Mouse (Mus musculus) intestine, embryonic 15.5 days (tissue): Measurements from ENCODE around the gene Lsm5. TPM values are rescaled to one million over a fixed set of nuclear protein-coding genes. Genes with fewer than 3 reads are reported as not detected.

Source experiments
- ATAC-seq: fragments of 200-750 bp; cut with Nextera tagmentation; 2 replicates; pipeline ENCODE4 v1.8.0; 2017; ENCODE audit warnings: moderate TSS enrichment, moderate library complexity
- H3K27ac ChIP-seq: fragments of 300-500 bp; sonication (generic); 2 replicates; pipeline ENCODE4 v1.5.1; 2015; ENCODE audit warnings: mild to moderate bottlenecking, inconsistent platforms
- H3K27me3 ChIP-seq: fragments of 300-500 bp; sonication (generic); replicated peaks from 2 replicates; pipeline ENCODE4 v1.6.1; 2015; ENCODE audit warnings: inconsistent platforms
- H3K36me3 ChIP-seq: fragments of 300-500 bp; sonication (generic); 2 replicates; pipeline ENCODE4 v1.6.1; 2015; ENCODE audit warnings: inconsistent platforms
- H3K4me1 ChIP-seq: fragments of 300-500 bp; sonication (generic); replicated peaks from 2 replicates; pipeline ENCODE4 v1.6.1; 2015; ENCODE audit warnings: inconsistent platforms
- H3K4me2 ChIP-seq: fragments of 300-500 bp; sonication (generic); replicated peaks from 2 replicates; pipeline ENCODE4 v1.6.1; 2015; ENCODE audit warnings: mild to moderate bottlenecking, inconsistent platforms
- H3K4me3 ChIP-seq: fragments of 300-500 bp; sonication (generic); replicated peaks from 2 replicates; pipeline ENCODE4 v1.5.1; 2015; ENCODE audit warnings: inconsistent platforms
- H3K9ac ChIP-seq: fragments of 300-500 bp; sonication (generic); 2 replicates; pipeline ENCODE4 v1.6.1; 2015; ENCODE audit warnings: inconsistent platforms
- H3K9me3 ChIP-seq: fragments of 300-500 bp; sonication (generic); 2 replicates; pipeline ENCODE4 v1.6.1; 2016; ENCODE audit warnings: inconsistent platforms
- WGBS: fragments of 180-500 bp; shearing (Covaris S2); methylation state at CpG from one replicate; pipeline ENCODE4 v1.1.7; 2015; 5-methylcytosine and 5-hydroxymethylcytosine counted together
- polyA plus RNA-seq: library from polyadenylated mRNA; unstranded; fragments of >200 nt; fragmentation: Nextera tagmentation; extraction: Ambion mirVana; gene quantifications from 2 replicates; pipeline ENCODE4 v1.2.1, GENCODE M21; 2015

Gene Lsm5
- polyA plus RNA-seq, 1 experiment from 2014 or later, result 146 TPM

DNA sequence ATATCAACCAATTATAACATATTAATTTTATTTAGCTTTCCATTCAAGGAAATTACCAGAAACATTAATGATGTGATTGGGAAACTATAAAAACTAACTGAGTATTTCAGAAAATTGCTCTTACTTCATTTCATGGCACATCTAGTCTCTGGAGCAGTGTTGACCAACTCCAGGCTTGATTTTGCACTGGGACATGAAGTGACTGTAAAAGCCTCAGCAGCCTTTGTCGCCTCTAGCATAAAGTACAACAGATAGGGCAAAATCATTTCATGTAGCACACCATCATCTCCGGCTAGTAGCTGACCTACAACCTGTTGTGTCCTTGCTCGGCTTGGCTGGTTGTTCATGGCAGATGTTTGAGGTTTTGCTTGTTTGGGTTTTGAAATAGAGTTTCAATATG, 40.1 kb downstream of the Lsm5 start:
- no peak overlapping the region for H3K4me2 ChIP-seq
- no peaks in the 10 kb centered on the region for H3K4me1 ChIP-seq
- no peak overlapping the region for H3K4me3 ChIP-seq
- H3K36me3 ChIP-seq, result no peaks in the 10 kb centered on the region
- no peak overlapping the region for H3K27ac ChIP-seq
- H3K9ac ChIP-seq, result no peak overlapping the region
- H3K27me3 ChIP-seq, result no peaks in the 10 kb centered on the region
- no peaks in the 10 kb centered on the region for H3K9me3 ChIP-seq
- 91% methylated on average over 3 of the region's 3 CpGs for WGBS
- ATAC-seq, result no peak

DNA sequence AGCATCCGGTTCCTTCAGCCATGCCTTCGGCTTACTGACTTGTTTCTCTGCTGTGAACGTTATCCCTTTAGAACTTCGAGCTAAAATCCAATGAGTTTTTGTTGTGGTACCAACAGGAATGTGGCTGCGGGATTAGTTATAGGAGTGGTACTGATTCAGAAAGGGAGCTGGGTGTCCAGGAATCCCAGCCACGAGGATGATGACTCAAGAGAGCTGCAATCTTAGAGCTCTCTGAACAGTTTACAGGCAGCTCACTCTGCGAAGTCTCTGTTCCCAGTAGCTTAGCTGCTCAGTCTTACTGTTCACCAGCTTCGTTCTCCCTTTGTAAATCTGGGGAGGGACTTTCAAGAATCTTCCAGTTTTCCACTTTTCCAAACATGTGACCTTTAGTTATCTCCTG, 49.1 kb downstream of the Lsm5 start:
- no peak overlapping the region for H3K4me2 ChIP-seq
- H3K36me3 ChIP-seq, result no peaks in the 10 kb centered on the region
- whole genome bisulfite sequencing, result 75% methylated on average over 8 of the region's 8 CpGs

DNA sequence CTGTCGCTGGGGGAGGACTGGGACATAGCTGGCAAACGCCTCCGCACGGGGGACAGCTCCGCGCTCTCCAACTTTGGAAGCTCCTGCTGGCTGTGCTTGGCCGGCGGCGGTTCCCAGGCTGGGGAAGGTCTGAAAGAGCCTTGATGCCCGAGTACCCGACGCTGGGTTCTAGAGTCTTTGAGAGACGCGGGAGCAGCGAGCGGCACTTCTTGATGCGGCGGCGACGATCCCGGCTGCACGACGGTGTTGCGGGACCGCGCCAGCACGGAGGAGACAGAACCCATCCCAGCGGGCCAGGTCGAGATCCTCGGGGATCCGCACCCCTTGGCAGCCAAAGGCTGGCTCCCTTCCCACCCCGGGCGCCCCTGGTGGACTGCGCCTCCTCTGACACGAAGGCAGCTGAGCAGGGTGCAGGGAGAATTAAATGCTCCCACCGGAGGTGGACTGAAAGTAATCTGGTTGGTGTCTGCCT, 52.4 kb downstream of the Lsm5 start:
- Histone ChIP-seq H3K9ac (peak overlapping the region; percentile 41), H3K4me1 (0 out of 2 replicates have a peak, but pooled peaks cover 6% of the 10 kb centered on the region), H3K27me3 (peaks cover 17% of the 10 kb centered on the region; the same call in 1 of the 2 replicates), H3K36me3 (no peaks in the 10 kb centered on the region), H3K9me3 (no peaks in the 10 kb centered on the region), H3K4me2 (peak overlapping the region; percentile 90), H3K27ac (no peak overlapping the region), H3K4me3 (peak overlapping the region; percentile 40)
- under 1% methylated on average over 36 of the region's 36 CpGs for WGBS
- no peak for ATAC-seq

More for the DNA sequence above, 49.1 kb downstream of the Lsm5 start:
- H3K4me1 ChIP-seq, result 0 out of 2 replicates have a peak, but pooled peaks cover 6% of the 10 kb centered on the region
- H3K27me3 ChIP-seq, result peaks cover 17% of the 10 kb centered on the region; the same call in 1 of the 2 replicates
- no peak overlapping the region for H3K27ac ChIP-seq
- H3K4me3 ChIP-seq, result no peak overlapping the region
- H3K9me3 ChIP-seq, result no peaks in the 10 kb centered on the region
- no peak for ATAC-seq
- H3K9ac ChIP-seq, result no peak overlapping the region

Other genes with a start within 250 kb of the Lsm5 start
- 1.9 TPM in 2 replicates for gene Pde1c, start 135.6 kb downstream of the Lsm5 start, polyA plus RNA-seq
- gene Avl9, start 10.2 kb upstream of the Lsm5 start, polyA plus RNA-seq, result 12.0 and 12.9 TPM in 2 replicates
- gene Kbtbd2, start 93.1 kb upstream of the Lsm5 start, polyA plus RNA-seq, result 20.9 and 23.5 TPM in 2 replicates
- gene Fkbp9, start 127.3 kb upstream of the Lsm5 start, polyA plus RNA-seq, result 106 and 109 TPM in 2 replicates
- 66.9 and 73.3 TPM in 2 replicates for gene Nt5c3, start 219.2 kb upstream of the Lsm5 start, polyA plus RNA-seq
- 0.32 and 0.49 TPM in 2 replicates for gene Vmn1r4, start 219.3 kb upstream of the Lsm5 start, polyA plus RNA-seq